Mouse (Mus musculus): ENCODE results near the gene Zcchc14.
"Not testable (repeated sequence)": the region's sequence is repeated elsewhere in the genome, so short reads cannot be mapped to it uniquely, and the experiment has no call there.

The Zcchc14 gene

GRCm38 (mm10) chr8:121623043-121623442 lies 29.7 kb downstream of the Zcchc14 start:
- no peak for DNase-seq (ENCODE audit: low spot score in 2 of 2)

DNA sequence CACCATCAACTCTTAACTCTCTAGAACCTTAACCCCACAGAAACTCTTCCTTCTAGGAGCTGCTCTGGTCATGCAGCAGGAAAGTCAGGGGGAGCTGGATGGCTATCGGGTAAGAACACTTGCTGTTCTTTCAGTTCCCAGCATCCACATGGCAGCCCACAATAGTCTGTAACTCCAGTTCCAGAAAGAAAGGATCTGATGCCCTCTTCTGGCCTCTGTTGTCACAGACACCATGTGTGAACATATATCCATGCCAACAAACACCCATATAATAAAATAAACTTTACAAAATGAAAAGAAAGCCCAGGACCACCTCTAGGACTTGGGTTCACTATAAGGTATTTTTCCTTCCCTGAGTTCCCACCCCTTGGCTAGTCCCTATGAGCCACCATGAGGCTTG lies 30.8 kb downstream of the Zcchc14 start:
- DNase-seq (ENCODE audit: low spot score in 2 of 2) = no peak

GRCm38 (mm10) chr8:121620801-121621516 lies 31.7 kb downstream of the Zcchc14 start:
- no peak for DNase-seq (ENCODE audit: low spot score in 2 of 2)

DNA sequence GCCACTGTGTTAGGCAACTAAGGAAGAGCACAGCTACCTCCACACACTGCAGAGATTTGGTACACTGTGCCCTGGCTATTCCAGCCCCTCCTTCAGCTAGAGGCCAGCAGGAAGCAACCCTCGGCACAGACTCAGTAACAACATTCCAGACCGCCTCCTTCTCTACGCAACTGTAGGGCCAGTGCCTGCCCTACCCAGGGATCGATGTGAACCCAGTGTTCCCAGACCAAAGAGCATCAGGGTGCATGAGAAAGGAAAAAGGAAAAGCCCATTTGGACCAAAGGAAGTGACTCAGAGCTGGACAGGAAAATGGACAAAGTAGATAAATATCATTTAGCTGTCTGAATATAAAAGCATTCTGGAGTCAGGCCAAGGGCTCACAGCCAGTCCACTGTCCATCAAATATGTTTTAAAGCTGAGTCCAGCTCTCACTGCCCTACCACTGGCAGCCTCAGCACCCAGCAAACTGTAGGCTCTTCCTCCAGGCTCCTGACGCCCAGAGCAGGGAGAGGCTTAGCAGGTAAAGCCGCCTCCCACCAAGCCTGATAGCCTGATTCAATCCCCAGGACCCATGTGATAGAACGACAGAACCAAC lies 33.2 kb downstream of the Zcchc14 start:
- DNase-seq (ENCODE audit: low spot score in 2 of 2) = no peak

- no peak for DNase-seq (ENCODE audit: low spot score in 2 of 2)
Measured at GRCm38 (mm10) chr8:121613419-121613818, 39.3 kb downstream of the Zcchc14 start.

GRCm38 (mm10) chr8:121609916-121610315 lies 42.8 kb downstream of the Zcchc14 start:
- DNase-seq (ENCODE audit: low spot score in 2 of 2) = no peak

DNA sequence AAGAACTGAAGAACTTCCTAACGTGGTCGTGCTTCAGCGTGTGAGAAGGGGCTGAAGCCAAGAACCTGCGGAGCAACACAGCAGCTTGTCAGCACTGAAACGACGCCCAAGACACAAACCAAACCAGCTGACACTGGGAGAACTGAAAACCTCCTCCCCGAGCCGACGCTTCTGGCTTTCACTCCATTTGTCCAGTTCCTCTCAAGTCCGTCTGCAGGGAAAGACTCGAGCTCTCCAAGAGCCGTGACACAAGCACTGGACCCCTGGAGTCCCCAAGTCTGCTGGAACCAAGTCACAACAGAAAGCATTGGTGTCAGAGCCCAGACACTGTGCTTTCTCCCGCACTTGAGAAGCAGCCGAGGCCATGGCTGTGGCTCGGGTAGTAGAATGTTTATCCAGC lies 43.5 kb downstream of the Zcchc14 start:
- no peak for DNase-seq (ENCODE audit: low spot score in 2 of 2)

DNA sequence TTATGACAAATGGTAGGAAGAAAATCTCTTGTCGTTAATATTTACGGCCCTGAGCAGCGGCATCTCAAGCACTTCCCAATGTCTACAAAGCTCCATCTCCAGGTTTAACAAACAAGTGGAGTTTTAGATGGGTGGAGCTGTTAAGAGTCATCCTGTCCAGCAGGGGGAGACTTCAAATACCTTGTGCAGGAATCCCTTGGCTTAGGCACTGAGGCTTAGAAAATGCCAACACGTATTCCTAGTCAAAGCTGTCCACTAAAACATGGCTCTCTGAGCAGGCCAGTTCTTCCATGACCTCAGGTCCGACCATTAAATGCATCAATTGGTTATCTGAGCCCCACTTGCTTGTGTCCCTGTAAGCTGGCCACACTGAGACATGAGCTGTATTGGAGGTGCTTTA lies 45.0 kb downstream of the Zcchc14 start:
- DNase-seq (ENCODE audit: low spot score in 2 of 2) = no peak

DNA sequence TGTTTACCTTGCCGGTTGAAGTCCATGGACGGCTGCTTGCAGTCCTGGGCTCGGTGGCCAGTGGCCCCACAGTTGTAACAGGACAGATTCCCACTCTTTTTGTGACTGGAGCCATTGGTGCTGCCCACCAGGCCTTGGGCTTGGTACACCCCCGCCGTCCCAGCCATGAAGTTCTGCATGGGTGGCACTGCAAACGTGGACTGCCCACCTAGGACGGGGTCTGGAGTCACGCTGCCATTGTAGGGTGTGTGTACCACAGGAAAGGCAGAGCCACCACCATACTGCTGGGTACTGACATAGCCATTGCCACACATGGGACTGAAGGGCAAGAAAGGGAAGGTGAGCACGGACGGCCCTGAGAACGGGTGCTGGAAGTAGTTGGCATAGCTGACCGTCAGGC lies 48.9 kb downstream of the Zcchc14 start:
- DNase-seq (ENCODE audit: low spot score in 2 of 2) = no peak

GRCm38 (mm10) chr8:121602860-121603259 lies 49.8 kb downstream of the Zcchc14 start:
- DNase-seq (ENCODE audit: low spot score in 2 of 2) = peak in 1 of 2 experiments; percentile 71

- no peak for DNase-seq (ENCODE audit: low spot score in 2 of 2)
Measured at GRCm38 (mm10) chr8:121602411-121602810, 50.3 kb downstream of the Zcchc14 start.

GRCm38 (mm10) chr8:121599842-121600241 lies 52.9 kb downstream of the Zcchc14 start:
- no peak for DNase-seq (ENCODE audit: low spot score in 2 of 2)

DNA sequence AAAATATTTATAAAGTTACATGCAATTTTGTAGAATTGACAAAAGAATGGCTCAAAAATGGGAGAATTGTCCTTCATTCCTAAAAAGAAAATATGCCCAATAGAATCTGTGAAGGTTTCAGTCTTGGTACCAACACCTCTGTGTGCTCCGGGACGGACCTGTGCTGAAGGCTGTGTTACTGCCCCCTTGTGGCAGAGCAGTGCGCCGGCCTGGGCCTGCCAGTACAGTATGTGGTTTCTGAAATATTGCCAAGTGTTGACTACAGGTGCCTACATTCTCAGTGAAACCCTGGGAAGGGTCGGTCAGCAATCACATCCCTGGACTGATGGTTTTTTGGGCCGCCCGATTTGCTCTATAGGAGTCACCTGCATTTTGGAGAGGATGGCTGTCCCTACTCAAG lies 53.8 kb downstream of the Zcchc14 start:
- peak in 1 of 2 experiments; percentile 69 for DNase-seq (ENCODE audit: low spot score in 2 of 2)

DNA sequence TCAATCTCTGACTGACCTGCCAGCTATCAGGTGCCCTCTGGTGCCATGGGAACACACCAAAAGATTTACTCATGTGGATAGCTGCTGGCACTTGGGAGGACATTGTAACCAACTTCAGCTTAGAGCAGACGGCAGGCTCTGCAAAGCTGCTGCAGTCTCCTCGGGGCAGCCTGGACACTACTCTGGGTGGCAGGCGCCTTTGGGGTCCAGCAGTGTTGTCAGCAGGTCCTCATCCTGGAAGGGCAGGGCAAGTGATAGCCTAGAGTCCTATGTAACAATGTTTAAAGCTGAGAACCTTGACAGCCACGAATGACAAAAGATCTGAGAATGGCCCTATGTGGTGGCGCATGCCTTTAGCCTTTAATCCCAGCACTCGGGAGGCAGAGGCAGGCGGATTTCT lies 54.5 kb downstream of the Zcchc14 start:
- no peak for DNase-seq (ENCODE audit: low spot score in 2 of 2)

DNA sequence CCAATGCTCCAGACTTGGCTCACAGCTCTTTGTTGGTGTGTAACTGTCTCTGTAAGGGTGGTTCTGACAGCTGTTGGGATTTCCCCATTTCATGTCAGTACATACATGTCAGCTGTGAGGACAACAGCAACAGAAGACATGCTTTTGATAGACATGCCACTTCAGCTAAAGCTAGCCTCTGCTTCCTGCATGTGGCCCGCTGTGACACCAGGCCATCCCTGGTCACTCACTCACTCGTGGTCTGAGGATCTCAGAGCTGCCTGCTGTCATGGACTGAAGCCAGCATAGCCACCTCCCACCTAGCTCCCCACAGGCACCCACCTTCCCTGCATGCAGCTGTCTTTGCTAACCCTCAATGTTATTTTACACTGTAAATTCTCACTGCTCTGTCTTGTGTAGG lies 55.2 kb downstream of the Zcchc14 start:
- not testable (repeated sequence) for DNase-seq (ENCODE audit: low spot score in 2 of 2)

GRCm38 (mm10) chr8:121593983-121594382 lies 58.7 kb downstream of the Zcchc14 start:
- no peak for DNase-seq (ENCODE audit: low spot score in 2 of 2)

- no peak for DNase-seq (ENCODE audit: low spot score in 2 of 2)
Measured at GRCm38 (mm10) chr8:121593293-121593692, 59.4 kb downstream of the Zcchc14 start.

DNA sequence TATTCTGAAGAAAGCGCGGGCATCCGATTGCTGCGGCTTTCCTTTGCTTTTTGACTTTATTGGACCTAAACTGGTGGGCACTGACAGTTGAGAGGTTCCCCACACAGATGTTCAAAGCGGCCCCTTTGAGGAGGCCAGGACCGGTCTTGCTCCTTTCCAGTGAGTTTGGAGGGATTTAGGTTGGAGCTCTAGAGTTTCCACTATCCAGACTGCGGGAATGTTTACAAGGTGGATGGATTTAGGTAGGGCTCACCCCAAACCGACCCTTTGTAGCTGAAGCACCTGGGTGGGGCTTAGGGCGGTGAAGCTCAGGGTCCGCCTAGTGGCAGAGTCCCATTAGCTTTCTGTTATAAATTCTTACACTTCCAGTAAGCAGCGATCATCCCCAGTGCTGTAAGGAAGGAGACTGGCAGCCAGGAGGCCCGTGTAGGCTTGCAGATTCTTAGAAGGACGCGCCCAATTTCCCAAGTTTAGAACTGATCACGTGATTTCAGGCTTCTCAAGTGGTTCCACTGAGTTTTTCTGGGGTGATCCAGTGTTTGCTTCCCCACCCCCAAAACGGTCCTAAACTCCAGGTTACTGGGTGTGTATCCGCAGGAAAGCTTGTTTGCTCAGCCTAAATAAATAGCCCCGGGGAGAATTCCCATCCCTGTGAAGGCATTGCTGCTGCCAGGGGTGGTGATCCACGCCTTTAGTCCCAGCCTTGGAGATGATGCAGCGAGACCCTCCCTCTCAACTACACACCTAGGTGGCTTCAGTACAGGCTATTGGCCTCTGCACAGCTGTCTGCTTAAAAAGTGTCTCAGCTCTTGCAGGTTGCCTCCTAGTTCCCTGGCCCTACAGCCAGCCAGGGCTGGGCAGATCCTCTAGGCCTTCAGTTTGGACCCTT lies 61.3 kb downstream of the Zcchc14 start:
- DNase-seq (ENCODE audit: low spot score in 2 of 2) = no peak

GRCm38 (mm10) chr8:121590203-121591177 lies 62.2 kb downstream of the Zcchc14 start, which contains the start of gene Map1lc3b:
Gene Map1lc3b, plus strand, starts transcription at chr8:121590361.
- DNase-seq (ENCODE audit: low spot score in 2 of 2) = peak; percentile 94 to 96

DNA sequence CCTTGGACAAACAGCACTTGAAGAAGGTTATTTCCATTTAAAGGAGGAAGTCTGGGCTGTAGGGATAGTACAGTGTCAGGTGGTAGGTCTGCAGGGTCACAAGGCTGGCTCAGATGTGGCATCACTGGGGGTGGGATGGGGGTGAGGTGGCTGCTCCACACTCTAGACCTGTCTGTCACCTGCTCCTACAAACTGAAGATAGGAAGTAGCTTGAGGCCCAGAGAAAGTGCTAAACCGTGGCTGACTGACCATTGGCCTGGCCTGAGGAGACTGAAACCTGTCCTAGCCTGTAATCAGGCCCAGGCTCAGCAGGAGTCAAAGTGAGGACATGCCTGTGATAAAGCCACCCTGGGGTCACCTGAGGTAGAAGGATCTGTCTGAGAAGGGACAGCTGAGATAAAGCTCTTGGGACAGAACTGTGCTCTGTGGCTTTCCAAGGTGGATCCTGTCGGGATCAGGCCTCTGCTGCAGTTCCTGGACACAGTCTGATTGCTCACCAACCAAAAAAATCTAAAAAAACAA lies 63.4 kb downstream of the Zcchc14 start:
- DNase-seq (ENCODE audit: low spot score in 2 of 2) = no peak

GRCm38 (mm10) chr8:121588750-121589149 lies 64.0 kb downstream of the Zcchc14 start:
- DNase-seq (ENCODE audit: low spot score in 2 of 2) = no peak
